Mouse (Mus musculus) embryonic facial prominence, embryonic 14.5 days (tissue): Measurements from ENCODE around the gene Ints1. TPM values are rescaled to one million over a fixed set of nuclear protein-coding genes. Genes with fewer than 3 reads are reported as not detected.

Experiments used
- microRNA-seq: library from miRNA; unstranded; fragments of <30 nt; microRNA quantifications from one replicate; pipeline ENCODE4, GENCODE M21; 2016; ENCODE audit warnings: borderline number of aligned reads
- polyA plus RNA-seq: library from polyadenylated mRNA; unstranded; fragments of >200 nt; fragmentation: Nextera tagmentation; extraction: Ambion mirVana; gene quantifications from 2 replicates; pipeline ENCODE4 v1.2.1, GENCODE M21; 2014

Gene Ints1
- polyA plus RNA-seq, 1 experiment from 2014 or later, result 28.0 TPM

Small RNA genes within 50 kb of the gene (microRNA-seq; reads per million reads assigned to microRNA genes)
- 0.50 reads per million for gene Mir7037

Other genes starting within 250 kb of the Ints1 start
- 2.5 and 2.9 TPM in 2 replicates for gene Uncx, start 232.2 kb downstream of the Ints1 start, polyA plus RNA-seq
- gene Micall2, start 39.3 kb downstream of the Ints1 start, polyA plus RNA-seq, result 5.5 and 5.8 TPM in 2 replicates
- 7.1 and 8.1 TPM in 2 replicates for gene Mafk, start 15.8 kb upstream of the Ints1 start, polyA plus RNA-seq
- gene Tmem184a, start 44.2 kb upstream of the Ints1 start, polyA plus RNA-seq, result 4.3 and 5.5 TPM in 2 replicates
- not detected in 2 replicates for gene Gm26938, start 50.7 kb upstream of the Ints1 start, polyA plus RNA-seq
- gene Psmg3, start 51.2 kb upstream of the Ints1 start, polyA plus RNA-seq, result 61.2 and 61.8 TPM in 2 replicates
- 1.3 TPM in 2 replicates for gene Elfn1, start 132.3 kb upstream of the Ints1 start, polyA plus RNA-seq